Mouse (Mus musculus) G1E (cell line): ENCODE measurements at regions not wholly inside any gene's neighbourhood (a gene's known extent, or its start where the extent isn't known, plus 50 kb on each side); places are given as distances from the start of the nearest gene placed in this dataset.

Experiments used
- CTCF ChIP-seq: IDR thresholded peaks from 2 replicates; pipeline ENCODE4 v1.5.1; 2012; ENCODE audit warnings: low read depth, low read length, inconsistent platforms, mixed read lengths
- POLR2AphosphoS5 ChIP-seq: IDR thresholded peaks from 2 replicates; pipeline ENCODE4 v1.6.1; 2012; ENCODE audit warnings: low read depth, low read length, inconsistent platforms; ENCODE audit not compliant: insufficient replicate concordance
- TAL1 ChIP-seq: conservative IDR thresholded peaks from 2 replicates; pipeline ENCODE4 v1.6.1; 2012; ENCODE audit warnings: low read depth, low read length, inconsistent platforms, mixed read lengths

DNA sequence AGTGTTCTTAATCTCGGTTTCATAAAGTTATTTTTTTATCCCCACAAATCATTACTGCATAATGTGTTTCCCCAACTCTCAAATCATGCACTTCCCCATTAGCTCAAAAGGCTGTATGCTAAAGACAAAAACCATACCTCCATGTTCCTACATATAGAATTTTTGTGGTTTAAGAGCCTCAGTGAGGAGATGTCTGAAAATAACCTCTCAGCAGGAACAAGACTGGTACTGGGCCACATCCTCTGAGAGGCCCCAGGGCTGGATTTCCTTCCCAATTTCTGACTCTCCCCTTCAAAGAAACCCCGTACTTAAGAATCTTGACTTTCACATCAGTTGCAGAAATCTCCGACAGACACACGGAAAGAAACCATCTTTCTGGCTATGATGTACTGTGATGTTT is 580.7 kb upstream of the Nox3 start:
- TF ChIP-seq CTCF (no peak), TAL1 (no peak), POLR2AphosphoS5 (no peak)
